Mouse (Mus musculus) thymus, adult 2 months (tissue): ENCODE data around the gene Helz.

ENCODE experiments used
- CTCF ChIP-seq: fragments of 200-500 bp; IDR thresholded peaks from 2 replicates; pipeline ENCODE4 v1.5.1; 2012; ENCODE audit warnings: mild to moderate bottlenecking, control low read depth, low read length, moderate library complexity, borderline replicate concordance; ENCODE audit not compliant: control insufficient read depth, poor library complexity, insufficient read depth; ENCODE audit errors: extremely low read depth
- POLR2A ChIP-seq: fragments of 200-500 bp; IDR thresholded peaks from 2 replicates; pipeline ENCODE4 v1.6.1; 2012; ENCODE audit warnings: mild to moderate bottlenecking, low read length, control low read depth, moderate library complexity; ENCODE audit not compliant: control insufficient read depth, poor library complexity, insufficient read depth; ENCODE audit errors: extremely low read depth

DNA sequence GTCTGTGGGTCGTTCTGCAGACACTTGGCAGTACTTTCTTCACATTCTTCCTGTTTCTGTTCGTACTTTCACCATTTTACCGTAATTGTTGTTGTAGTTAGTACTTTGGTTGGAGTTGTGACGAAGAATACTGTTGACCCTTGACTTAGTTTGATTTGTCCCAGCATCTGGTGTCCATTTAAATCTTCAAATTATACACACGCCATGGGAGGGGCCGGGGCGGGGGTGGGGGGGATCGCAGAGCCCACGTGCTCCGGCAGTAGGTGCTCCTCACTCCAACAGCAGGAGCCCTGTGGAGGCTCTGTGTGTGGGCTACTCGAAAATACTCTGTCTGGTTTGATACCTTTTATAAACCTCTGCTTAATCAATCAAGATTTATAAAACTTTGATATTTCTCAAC, 78.0 kb downstream of the Helz start:
- no peak for TF ChIP-seq POLR2A
- TF ChIP-seq CTCF: no peak
